Mouse (Mus musculus) E14TG2a.4 (cell line): ENCODE results near the gene 3110082J24Rik.

ENCODE experiments used
- CTCF ChIP-seq: conservative IDR thresholded peaks from 2 replicates; pipeline ENCODE4 v1.5.1; 2014; ENCODE audit warnings: low read length
- NANOG ChIP-seq: IDR thresholded peaks from 2 replicates; pipeline ENCODE4 v1.6.1; 2014; ENCODE audit warnings: borderline replicate concordance, low read length, mixed read lengths

DNA sequence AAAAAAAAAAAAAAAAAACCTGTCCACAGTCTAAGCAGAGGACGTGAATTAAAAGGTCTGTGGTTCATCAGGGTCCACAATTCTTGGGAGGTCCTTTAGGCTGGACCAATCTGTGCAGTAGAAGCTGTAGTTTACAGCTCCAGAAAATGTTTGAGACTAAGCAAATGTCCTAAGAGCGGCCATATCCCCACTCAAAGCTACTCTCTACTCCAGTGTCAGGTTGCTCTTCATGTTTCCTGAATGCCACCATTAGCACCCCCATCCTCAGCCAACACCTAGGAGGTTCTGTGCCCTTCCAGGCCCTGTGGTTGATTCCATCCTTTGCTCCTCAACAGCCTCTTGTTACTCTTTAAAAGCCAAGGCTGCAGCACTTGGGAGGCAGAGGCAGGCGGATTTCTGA lies 33.5 kb downstream of the 3110082J24Rik start:
- TF ChIP-seq CTCF (no peak), NANOG (no peak)
